Mouse (Mus musculus) forebrain, embryonic 11.5 days (tissue): ENCODE measurements around the gene Cers3. TPM values are rescaled to one million over a fixed set of nuclear protein-coding genes. Genes with fewer than 3 reads are reported as not detected.

ENCODE experiments used
- ATAC-seq: fragments of 200-750 bp; cut with Nextera tagmentation; replicated peaks from 2 replicates; pipeline ENCODE4 v1.8.0; 2017; ENCODE audit warnings: moderate TSS enrichment; ENCODE audit not compliant: low FRiP score
- DNase-seq: peaks from one replicate; pipeline ENCODE4 v3.0.0-alpha.2; 2017; ENCODE audit warnings: low spot score
- H3K27ac ChIP-seq: fragments of 300-500 bp; sonication (generic); 2 replicates; pipeline ENCODE4 v1.5.1; 2014; ENCODE audit warnings: low read depth, low read length
- H3K27me3 ChIP-seq: fragments of 300-500 bp; sonication (generic); 2 replicates; pipeline ENCODE4 v1.6.1; 2014; ENCODE audit warnings: mild to moderate bottlenecking, low read length, mixed read lengths; ENCODE audit not compliant: control insufficient read depth, insufficient read depth
- H3K36me3 ChIP-seq: fragments of 300-500 bp; sonication (generic); 2 replicates; pipeline ENCODE4 v1.6.1; 2014; ENCODE audit warnings: mild to moderate bottlenecking, low read length, moderate library complexity, mixed read lengths; ENCODE audit not compliant: control insufficient read depth, insufficient read depth
- H3K4me1 ChIP-seq: fragments of 300-500 bp; sonication (generic); replicated peaks from 2 replicates; pipeline ENCODE4 v1.6.1; 2014; ENCODE audit warnings: low read length, mixed read lengths; ENCODE audit not compliant: control insufficient read depth, insufficient read depth
- H3K4me2 ChIP-seq: fragments of 300-500 bp; sonication (generic); 2 replicates; pipeline ENCODE4 v1.6.1; 2014; ENCODE audit warnings: low read depth, mild to moderate bottlenecking, low read length, moderate library complexity, mixed read lengths; ENCODE audit not compliant: severe bottlenecking
- H3K4me3 ChIP-seq: fragments of 300-500 bp; sonication (generic); 2 replicates; pipeline ENCODE4 v1.5.1; 2014; ENCODE audit warnings: low read depth, low read length
- H3K9ac ChIP-seq: fragments of 300-500 bp; sonication (generic); 2 replicates; pipeline ENCODE4 v1.6.1; 2014; ENCODE audit warnings: low read length
- H3K9me3 ChIP-seq: fragments of 300-500 bp; sonication (generic); 2 replicates; pipeline ENCODE4 v1.6.1; 2016; ENCODE audit warnings: low read length, mixed read lengths; ENCODE audit not compliant: control insufficient read depth
- WGBS: fragments of 180-500 bp; shearing (Covaris S2); extraction: QIAGEN DNeasy Blood & Tissue Kit; methylation state at CpG from one replicate; pipeline ENCODE4 v1.1.7; 2014; 5-methylcytosine and 5-hydroxymethylcytosine counted together
- polyA plus RNA-seq: library from polyadenylated mRNA; unstranded; fragments of >200 nt; fragmentation: Nextera tagmentation; extraction: Ambion mirVana; gene quantifications from 2 replicates; pipeline ENCODE4 v1.2.1, GENCODE M21; 2014

Gene Cers3
- polyA plus RNA-seq: 1.3 TPM in 2 replicates

DNA sequence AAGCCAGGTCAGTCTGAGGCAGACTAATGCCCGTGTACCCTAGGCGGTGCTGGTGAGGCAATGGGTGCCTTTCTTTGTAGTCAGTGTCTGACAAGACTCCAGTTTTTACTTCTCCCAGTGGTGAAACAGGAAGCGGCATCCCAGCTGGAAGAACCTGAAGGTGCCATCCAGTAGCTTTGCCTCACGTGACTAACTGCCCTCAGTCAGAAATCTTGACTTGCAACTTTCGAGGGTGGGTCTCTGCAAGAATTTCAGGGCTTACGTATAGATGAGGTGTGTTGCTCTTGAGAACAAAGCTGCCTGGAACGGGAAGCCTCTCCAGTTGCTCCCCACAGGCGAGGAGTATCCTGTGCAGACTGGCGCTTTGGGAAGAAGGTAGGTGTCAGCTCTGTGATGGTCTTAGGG is at the start of gene Cers3:
Cers3 (plus strand) TSS at position 128 of the 405 bp plus-strand sequence.
- no peak within 1 kb of the TSS for H3K27ac ChIP-seq
- no peaks in the 10 kb centered on the region for H3K4me1 ChIP-seq
- ATAC-seq: no peak
- H3K4me2 ChIP-seq: no peak within 1 kb of the TSS
- no peaks in the 10 kb centered on the region for H3K9me3 ChIP-seq
- no peaks in the 10 kb centered on the region for H3K27me3 ChIP-seq
- DNase-seq: no peak
- WGBS: 77% methylated on average over 9 of the region's 9 CpGs
- no peak within 1 kb of the TSS for H3K9ac ChIP-seq
- no peak within 1 kb of the TSS for H3K4me3 ChIP-seq
- H3K36me3 ChIP-seq: no peaks in the 10 kb centered on the region

DNA sequence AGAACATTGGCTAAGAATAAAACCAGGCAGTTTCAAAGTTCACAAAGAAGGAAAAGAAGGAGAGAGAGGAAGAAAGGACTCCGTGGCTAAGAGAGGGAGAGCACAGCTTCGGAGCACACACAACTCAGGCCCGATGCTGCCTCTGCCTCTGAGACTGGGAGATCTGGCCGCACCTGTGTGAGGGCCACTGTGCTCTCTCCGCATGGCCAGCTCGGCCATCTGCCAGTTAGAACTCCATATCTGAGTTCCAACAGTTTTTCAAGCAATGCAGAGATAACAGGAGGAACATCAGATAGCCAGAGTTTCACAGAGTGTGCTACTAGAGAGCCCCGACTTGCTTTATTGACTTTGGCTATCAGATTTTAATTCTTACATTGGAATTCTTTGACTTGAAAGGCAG is 48.8 kb upstream of the Cers3 start:
- no peaks in the 10 kb centered on the region for H3K27me3 ChIP-seq
- H3K27ac ChIP-seq: no peak overlapping the region
- no peaks in the 10 kb centered on the region for H3K4me1 ChIP-seq
- no peak overlapping the region for H3K9ac ChIP-seq
- 81% methylated on average over 7 of the region's 7 CpGs for WGBS
- DNase-seq (no peak), ATAC-seq (no peak)
- no peak overlapping the region for H3K4me2 ChIP-seq
- H3K9me3 ChIP-seq: no peaks in the 10 kb centered on the region
- H3K36me3 ChIP-seq: no peaks in the 10 kb centered on the region
- H3K4me3 ChIP-seq: no peak overlapping the region

DNA sequence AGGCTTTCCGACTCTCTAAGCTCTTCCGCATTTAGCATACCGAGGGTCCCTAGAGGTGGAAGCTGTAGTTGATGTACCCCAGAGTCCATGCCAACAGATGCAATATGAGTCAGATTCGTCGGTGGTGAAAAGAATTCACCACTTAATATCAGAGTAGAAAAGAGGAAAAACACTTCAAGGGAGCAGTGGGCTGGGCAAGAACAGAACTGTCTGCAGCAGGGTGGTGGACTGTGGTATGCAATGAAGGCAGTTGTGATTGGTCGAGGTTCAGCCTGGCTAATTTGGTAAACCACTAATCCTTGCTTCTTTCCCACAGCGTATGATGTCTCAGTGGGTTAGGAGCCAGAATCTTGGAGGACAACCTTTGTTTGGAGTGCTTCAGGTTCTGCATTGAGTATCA is 40.6 kb upstream of the Cers3 start:
- H3K4me1 ChIP-seq: no peaks in the 10 kb centered on the region
- no peak overlapping the region for H3K4me3 ChIP-seq
- 87% methylated on average over 7 of the region's 7 CpGs for WGBS
- no peaks in the 10 kb centered on the region; the same call in 1 of the 2 replicates for H3K36me3 ChIP-seq
- no peak overlapping the region for H3K27ac ChIP-seq
- ATAC-seq (no peak), DNase-seq (no peak)
- no peak overlapping the region for H3K4me2 ChIP-seq
- no peaks in the 10 kb centered on the region for H3K27me3 ChIP-seq
- H3K9me3 ChIP-seq: no peaks in the 10 kb centered on the region
- H3K9ac ChIP-seq: no peak overlapping the region

DNA sequence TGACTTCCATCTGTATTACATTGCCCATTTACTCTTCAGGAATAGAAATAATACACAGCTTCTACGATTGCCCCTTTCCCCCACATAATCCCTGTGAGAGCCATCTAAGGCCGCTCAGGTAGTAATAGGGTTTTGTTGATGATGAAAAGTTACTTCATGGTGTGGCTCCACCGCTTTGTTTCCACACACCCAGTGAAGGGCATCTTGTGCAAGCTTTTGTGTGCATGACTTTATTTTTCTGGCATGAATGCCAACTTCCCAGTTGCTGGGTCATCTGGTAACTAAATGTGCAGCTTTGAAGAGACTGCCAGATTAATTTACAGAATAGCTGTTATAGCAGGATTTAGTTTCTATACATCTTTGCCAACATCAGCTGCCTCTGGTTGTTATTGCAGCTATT is 38.7 kb upstream of the Cers3 start:
- H3K27ac ChIP-seq: no peak overlapping the region
- no peak for ATAC-seq
- no peak for DNase-seq
- WGBS: 87% methylated on average over 3 of the region's 3 CpGs
- H3K27me3 ChIP-seq: no peaks in the 10 kb centered on the region
- H3K36me3 ChIP-seq: no peaks in the 10 kb centered on the region; the same call in 1 of the 2 replicates
- H3K9ac ChIP-seq: no peak overlapping the region
- H3K4me3 ChIP-seq: no peak overlapping the region
- no peak overlapping the region for H3K4me2 ChIP-seq
- no peaks in the 10 kb centered on the region for H3K9me3 ChIP-seq
- H3K4me1 ChIP-seq: no peaks in the 10 kb centered on the region

GRCm38 (mm10) chr7:66711166-66711565 is 32.1 kb upstream of the Cers3 start:
- H3K27me3 ChIP-seq: no peaks in the 10 kb centered on the region
- DNase-seq: no peak
- WGBS: 73% methylated on average over 2 of the region's 2 CpGs
- H3K36me3 ChIP-seq: no peaks in the 10 kb centered on the region
- ATAC-seq: no peak
- H3K4me3 ChIP-seq: no peak overlapping the region
- no peaks in the 10 kb centered on the region for H3K9me3 ChIP-seq
- no peaks in the 10 kb centered on the region for H3K4me1 ChIP-seq
- H3K4me2 ChIP-seq: no peak overlapping the region
- H3K9ac ChIP-seq: no peak overlapping the region
- no peak overlapping the region for H3K27ac ChIP-seq

- H3K27ac ChIP-seq: no peak overlapping the region
- ATAC-seq (no peak), DNase-seq (no peak)
- H3K9ac ChIP-seq: no peak overlapping the region
- no peaks in the 10 kb centered on the region for H3K36me3 ChIP-seq
- H3K27me3 ChIP-seq: no peaks in the 10 kb centered on the region
- no peaks in the 10 kb centered on the region for H3K9me3 ChIP-seq
- WGBS: 85% methylated on average over 4 of the region's 4 CpGs
- no peak overlapping the region for H3K4me2 ChIP-seq
- H3K4me1 ChIP-seq: no peaks in the 10 kb centered on the region
- H3K4me3 ChIP-seq: no peak overlapping the region
These were observed 18.8 kb upstream of the Cers3 start for GRCm38 (mm10) chr7:66724514-66724913.

GRCm38 (mm10) chr7:66724954-66725353 is 18.4 kb upstream of the Cers3 start:
- Histone ChIP-seq H3K4me3 (no peak overlapping the region), H3K36me3 (no peaks in the 10 kb centered on the region), H3K9me3 (no peaks in the 10 kb centered on the region), H3K4me1 (no peaks in the 10 kb centered on the region), H3K9ac (no peak overlapping the region), H3K27ac (no peak overlapping the region), H3K27me3 (no peaks in the 10 kb centered on the region), H3K4me2 (no peak overlapping the region)
- DNase-seq (no peak), ATAC-seq (no peak)
- WGBS: 92% methylated on average over 6 of the region's 6 CpGs

- Histone ChIP-seq H3K27ac (no peak overlapping the region), H3K4me3 (no peak overlapping the region), H3K9ac (no peak overlapping the region), H3K36me3 (no peaks in the 10 kb centered on the region), H3K4me1 (no peaks in the 10 kb centered on the region), H3K4me2 (no peak overlapping the region), H3K27me3 (no peaks in the 10 kb centered on the region), H3K9me3 (no peaks in the 10 kb centered on the region)
- no peak for DNase-seq
- WGBS: 97% methylated on average over 6 of the region's 6 CpGs
- no peak for ATAC-seq
These were observed 15.2 kb upstream of the Cers3 start for GRCm38 (mm10) chr7:66728072-66728471.

DNA sequence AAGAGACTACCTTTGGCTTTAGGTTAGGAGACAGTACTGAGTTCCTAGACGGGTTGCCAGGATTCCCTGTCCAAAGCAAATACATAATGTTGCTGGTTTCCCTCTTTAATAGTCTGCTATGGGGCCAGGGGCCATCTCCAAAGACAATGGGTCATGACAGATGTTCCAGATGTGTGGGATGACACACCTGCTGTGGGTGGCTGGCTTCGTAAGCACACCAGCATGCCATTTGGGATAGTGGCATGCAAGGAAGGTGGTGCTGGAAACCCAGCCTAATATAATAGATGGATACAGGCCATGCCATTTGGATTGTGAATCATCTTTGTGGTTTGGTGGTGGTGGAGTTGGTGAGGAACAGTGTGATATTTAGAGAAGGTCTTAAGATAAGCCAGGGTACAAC is 14.1 kb upstream of the Cers3 start:
- H3K4me3 ChIP-seq: no peak overlapping the region
- WGBS: 80% methylated on average over 2 of the region's 2 CpGs

More for the DNA sequence above, 14.1 kb upstream of the Cers3 start:
- no peaks in the 10 kb centered on the region for H3K36me3 ChIP-seq
- no peak for DNase-seq
- H3K27me3 ChIP-seq: no peaks in the 10 kb centered on the region
- no peak overlapping the region for H3K9ac ChIP-seq
- H3K4me1 ChIP-seq: no peaks in the 10 kb centered on the region
- no peak overlapping the region for H3K27ac ChIP-seq
- H3K4me2 ChIP-seq: no peak overlapping the region
- H3K9me3 ChIP-seq: no peaks in the 10 kb centered on the region
- no peak for ATAC-seq
